Comparison of ENCODE assay signal across 8 mouse cellular contexts in genomic region chr8:84969241-84970134, GRCm38 (mm10). TPM values are rescaled to one million over a fixed set of nuclear protein-coding genes. Genes with fewer than 3 reads are reported as not detected.
DNase-seq lines count a peak whose midpoint lies in the region; ATAC-seq lines count a peak whose summit lies in the region.

Gm49661 (minus strand) TSS chr8:84969433.
Prdx2 (plus strand) TSS chr8:84969587.
Rnaseh2a (minus strand) TSS chr8:84969767.

- no peaks in the 10 kb centered on the region for H3K9me3 ChIP-seq in hindbrain, embryonic 16.5 days (ENCODE audit: control insufficient read depth, low read length)

- peak within 1 kb of the TSS; percentile 79 for H3K4me3 ChIP-seq in hindbrain, embryonic 16.5 days (ENCODE audit: low read length)
- peak within 1 kb of the TSS; percentile 79 for H3K4me3 ChIP-seq in macrophage (ENCODE audit: inconsistent target)

- peaks cover 13% of the 10 kb centered on the region for H3K79me2 ChIP-seq in macrophage (ENCODE audit: inconsistent target)

- H3K4me1 ChIP-seq in hindbrain, embryonic 16.5 days (ENCODE audit: control insufficient read depth, insufficient read depth, low read depth, low read length), result peaks cover 34% of the 10 kb centered on the region

- peak within 1 kb of the TSS; percentile 95 for H3K4me2 ChIP-seq in hindbrain, embryonic 16.5 days (ENCODE audit: low read length)

- H3K9ac ChIP-seq in hindbrain, embryonic 16.5 days (ENCODE audit: low read depth, low read length), result peak within 1 kb of the TSS; percentile 92

- peaks cover 16% of the 10 kb centered on the region; the same call in 1 of the 2 replicates for H3K36me3 ChIP-seq in hindbrain, embryonic 16.5 days (ENCODE audit: control insufficient read depth, insufficient read depth, low read length)
- H3K36me3 ChIP-seq in macrophage (ENCODE audit: inconsistent target), result peaks cover 26% of the 10 kb centered on the region

- peak within 1 kb of the TSS; percentile 92 for H3K27ac ChIP-seq in hindbrain, embryonic 16.5 days (ENCODE audit: low read depth, low read length)
- H3K27ac ChIP-seq in macrophage, result peak within 1 kb of the TSS; percentile 88

- ATAC-seq in hindbrain, embryonic 16.5 days, result peak; percentile 78

- DNase-seq in layer of hippocampus, adult 11-12 months (ENCODE audit: low spot score), result peak; percentile 77
- no peak for DNase-seq in layer of hippocampus, adult 9-10 months (ENCODE audit: low spot score)
- peak; percentile 81 for DNase-seq in cerebellum, postnatal 36 days
- peak; percentile 76 for DNase-seq in gastrocnemius, postnatal 10 days
- DNase-seq in left cerebral cortex, adult 8-10 months (ENCODE audit: low spot score in 2 of 2), result peak; percentile 51 to 56
- DNase-seq in right cerebral cortex, postnatal 25 days, result peak; percentile 75

- under 1% methylated on average over 52 of the region's 56 CpGs for whole genome bisulfite sequencing in hindbrain, embryonic 16.5 days
- under 1% methylated on average over 56 of the region's 56 CpGs for WGBS in macrophage (ENCODE audit: missing documents)

- no peaks in the 10 kb centered on the region for H3K27me3 ChIP-seq in hindbrain, embryonic 16.5 days (replicated peaks; ENCODE audit: control insufficient read depth, insufficient read depth, low read length)

RNA-seq across cellular contexts. Expression of gene Gm49661, which starts in this region (rescaled TPM):
- not detected for total RNA-seq in gastrocnemius, postnatal 10 days (2021)
- not detected in 2 replicates for polyA plus RNA-seq in hindbrain, embryonic 16.5 days (2015; fragmentation: Nextera tagmentation; extraction: Ambion mirVana)
- 1 to 10 TPM in 1 of 4 experiments, not detected in 3; 1.8 TPM for total RNA-seq in left cerebral cortex, adult 8-10 months (2022)
- total RNA-seq in macrophage (2018; cell fraction: chromatin; rRNA removed), result not detected
- not detected for total RNA-seq in macrophage (2018; cell fraction: cytosol; rRNA removed)
- not detected for total RNA-seq in macrophage (2018; cell fraction: nucleus; rRNA removed)
- polyA plus RNA-seq in macrophage (2018), result not detected in 3 replicates

RNA-seq across cellular contexts. Expression of gene Prdx2, which starts in this region (rescaled TPM):
- 100 to 1,000 TPM; 260 to 267 TPM for total RNA-seq in gastrocnemius, postnatal 10 days (2021)
- 1,040 and 1,063 TPM in 2 replicates for polyA plus RNA-seq in hindbrain, embryonic 16.5 days (2015; fragmentation: Nextera tagmentation; extraction: Ambion mirVana)
- 100 to 1,000 TPM; 328 to 384 (median 347) TPM for total RNA-seq in left cerebral cortex, adult 8-10 months (2022)
- total RNA-seq in macrophage (2018; cell fraction: chromatin; rRNA removed), result 10 to 100 TPM in 17 of 26 experiments, 1 to 10 TPM in 9; 2.5 to 77.4 (median 20.3) TPM
- total RNA-seq in macrophage (2018; cell fraction: cytosol; rRNA removed), result 100 to 1,000 TPM; 154 to 304 (median 217) TPM
- 100 to 1,000 TPM in 6 of 26 experiments, 10 to 100 TPM in 20; 17.7 to 152 (median 72.0) TPM for total RNA-seq in macrophage (2018; cell fraction: nucleus; rRNA removed)
- polyA plus RNA-seq in macrophage (2018), result 77.7 to 148 TPM (median 146 TPM) in 3 replicates

RNA-seq across cellular contexts. Expression of gene Rnaseh2a, which starts in this region (rescaled TPM):
- total RNA-seq in gastrocnemius, postnatal 10 days (2021), result 10 to 100 TPM; 26.7 to 36.8 TPM
- polyA plus RNA-seq in hindbrain, embryonic 16.5 days (2015; fragmentation: Nextera tagmentation; extraction: Ambion mirVana), result 55.8 and 57.5 TPM in 2 replicates
- 10 to 100 TPM; 45.9 to 60.0 (median 49.6) TPM for total RNA-seq in left cerebral cortex, adult 8-10 months (2022)
- 10 to 100 TPM in 19 of 26 experiments, 1 to 10 TPM in 7; 3.0 to 44.7 (median 19.1) TPM for total RNA-seq in macrophage (2018; cell fraction: chromatin; rRNA removed)
- 10 to 100 TPM; 26.6 to 53.3 (median 36.5) TPM for total RNA-seq in macrophage (2018; cell fraction: cytosol; rRNA removed)
- total RNA-seq in macrophage (2018; cell fraction: nucleus; rRNA removed), result 10 to 100 TPM in 24 of 26 experiments, 1 to 10 TPM in 2; 8.9 to 49.5 (median 24.1) TPM
- polyA plus RNA-seq in macrophage (2018), result 15.9 to 39.3 TPM (median 26.2 TPM) in 3 replicates
